30 mouse cellular contexts compared by ENCODE assay signal in the genomic region with DNA sequence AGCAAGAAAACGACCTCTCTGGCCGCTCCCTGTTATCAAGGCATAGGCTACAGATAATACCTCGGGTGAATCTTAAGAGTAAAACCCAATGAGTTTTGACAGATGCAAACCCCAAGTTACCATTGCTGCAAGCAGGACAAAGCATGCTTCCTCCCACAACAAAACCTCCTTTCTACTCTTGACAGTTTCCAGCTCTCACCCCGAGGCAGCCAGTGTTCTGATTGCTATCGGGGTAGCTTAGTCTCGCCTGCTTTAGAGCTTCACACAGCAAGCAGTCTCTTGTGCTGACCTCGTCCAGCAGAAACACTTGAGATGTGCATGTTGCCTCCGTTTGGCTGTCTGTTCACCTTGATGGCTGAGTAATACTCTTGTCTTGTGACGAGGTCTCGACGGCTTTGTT. TPM values are rescaled to one million over a fixed set of nuclear protein-coding genes. Genes with fewer than 3 reads are reported as not detected.
DNase-seq lines count a peak whose midpoint lies in the region; ATAC-seq lines count a peak whose summit lies in the region.
"Had no signal": no experiment of that assay in that cellular context is flagged by ENCODE, and none has a peak within 500 bp of the region (broad histone marks: within the 10 kb centered on the region; RNA-seq: fewer than 3 reads in every experiment).

No protein-coding gene starts in this region.

- no peak overlapping the region for H3K9ac ChIP-seq in midbrain, embryonic 11.5 days (ENCODE audit: low read length)
- no peak overlapping the region for H3K9ac ChIP-seq in midbrain, embryonic 15.5 days
- H3K9ac ChIP-seq: hindbrain, embryonic 13.5 days; limb, embryonic 13.5 days; lung, embryonic 15.5 days had no signal

- intact Hi-C loops in heart, postnatal 36 days (cut with DNase I), result no loop called here

- no peaks in the 10 kb centered on the region for H3K4me1 ChIP-seq in midbrain, embryonic 11.5 days (ENCODE audit: control insufficient read depth, insufficient read depth, low read length)
- no peaks in the 10 kb centered on the region for H3K4me1 ChIP-seq in midbrain, embryonic 15.5 days
- H3K4me1 ChIP-seq: hindbrain, embryonic 13.5 days; limb, embryonic 13.5 days; lung, embryonic 15.5 days; midbrain, embryonic 10.5 days had no signal

- H3K27ac ChIP-seq in midbrain, embryonic 11.5 days (ENCODE audit: low read depth, low read length), result no peak overlapping the region
- H3K27ac ChIP-seq in midbrain, embryonic 15.5 days, result no peak overlapping the region
- H3K27ac ChIP-seq: heart, embryonic 10.5 days; hindbrain, embryonic 13.5 days; kidney, postnatal 0 days; limb, embryonic 13.5 days; lung, embryonic 15.5 days; midbrain, embryonic 10.5 days had no signal

- no peaks in the 10 kb centered on the region for H3K36me3 ChIP-seq in midbrain, embryonic 11.5 days (ENCODE audit: control insufficient read depth, insufficient read depth, low read length)
- no peaks in the 10 kb centered on the region for H3K36me3 ChIP-seq in midbrain, embryonic 15.5 days (replicated peaks)
- H3K36me3 ChIP-seq: heart, embryonic 10.5 days; hindbrain, embryonic 13.5 days; limb, embryonic 13.5 days; lung, embryonic 15.5 days; midbrain, embryonic 10.5 days had no signal

- H3K4me2 ChIP-seq in midbrain, embryonic 11.5 days, result no peak overlapping the region
- no peak overlapping the region for H3K4me2 ChIP-seq in midbrain, embryonic 15.5 days
- H3K4me2 ChIP-seq: hindbrain, embryonic 13.5 days; limb, embryonic 13.5 days; liver, embryonic 11.5 days; lung, embryonic 15.5 days had no signal

- peak; percentile 79 for DNase-seq in heart, adult 11 months
- DNase-seq in heart, postnatal 36 days, result no peak
- peak; percentile 56 for DNase-seq in midbrain, embryonic 11.5 days (ENCODE audit: low spot score, missing footprints)
- DNase-seq in MN1 (ENCODE audit: low spot score), result peak; percentile 37
- DNase-seq in Muller cell, postnatal 12 days (ENCODE audit: inconsistent ontology term), result peak; percentile 11
- no peak for DNase-seq in ovary, postnatal 36 days (ENCODE audit: low spot score)
- no peak for DNase-seq in thymus, postnatal 14 days
- DNase-seq: B cell, adult 2 months; cerebellum, adult 11 months; cerebellum, adult 9-10 months; gastrocnemius, postnatal 36 days; kidney, adult 8-10 months; kidney, postnatal 4 days; right cerebral cortex, adult 18-20 months; spleen, adult 18-20 months; thymus, adult 2 months; thymus, postnatal 4 days had no signal

- no peak for ATAC-seq in midbrain, embryonic 11.5 days (ENCODE audit: low FRiP score)
- ATAC-seq in midbrain, embryonic 15.5 days (replicated peaks), result no peak
- ATAC-seq: forebrain, embryonic 14.5 days; intestine, embryonic 16.5 days had no signal

- H3K4me3 ChIP-seq in midbrain, embryonic 11.5 days (ENCODE audit: low read depth, low read length), result no peak overlapping the region
- no peak overlapping the region for H3K4me3 ChIP-seq in midbrain, embryonic 15.5 days
- H3K4me3 ChIP-seq: heart, embryonic 10.5 days; hindbrain, embryonic 13.5 days; limb, embryonic 13.5 days; lung, embryonic 15.5 days; midbrain, embryonic 10.5 days had no signal

- 55% methylated on average over 11 of the region's 11 CpGs for WGBS in midbrain, embryonic 11.5 days
- WGBS in midbrain, embryonic 15.5 days, result 46% methylated on average over 11 of the region's 11 CpGs

- no peaks in the 10 kb centered on the region for H3K27me3 ChIP-seq in midbrain, embryonic 11.5 days (ENCODE audit: control insufficient read depth, insufficient read depth, low read length)
- H3K27me3 ChIP-seq in midbrain, embryonic 15.5 days (replicated peaks), result no peaks in the 10 kb centered on the region
- H3K27me3 ChIP-seq: CH12.LX; hindbrain, embryonic 13.5 days; limb, embryonic 13.5 days; lung, embryonic 15.5 days had no signal

- no peaks in the 10 kb centered on the region for H3K9me3 ChIP-seq in midbrain, embryonic 11.5 days (ENCODE audit: control insufficient read depth, low read length)
- no peaks in the 10 kb centered on the region for H3K9me3 ChIP-seq in midbrain, embryonic 15.5 days
- H3K9me3 ChIP-seq: heart, embryonic 10.5 days; hindbrain, embryonic 13.5 days; limb, embryonic 13.5 days; lung, embryonic 15.5 days; midbrain, embryonic 10.5 days had no signal

RNA-seq across cellular contexts. Expression of gene Plb1, which starts 44.8 kb away (rescaled TPM):
- total RNA-seq in heart, postnatal 36 days (2021), result 1 to 10 TPM; 1.2 to 1.8 TPM
- polyA plus RNA-seq in midbrain, embryonic 11.5 days (2014; fragmentation: Nextera tagmentation; extraction: Ambion mirVana), result 0.05 TPM in 1 of 2 replicates, not detected in the other
- 0.11 and 0.12 TPM in 2 replicates for polyA plus RNA-seq in midbrain, embryonic 15.5 days (2015; fragmentation: Nextera tagmentation; extraction: Ambion mirVana)
- total RNA-seq: monocyte, adult 5-6 weeks had no signal
- polyA plus RNA-seq: liver, embryonic 11.5 days; neural tube, embryonic 14.5 days had no signal

RNA-seq across cellular contexts. Expression of gene Fosl2, which starts 52.1 kb away (rescaled TPM):
- 10 to 100 TPM; 28.4 to 35.1 TPM for total RNA-seq in heart, postnatal 36 days (2021)
- 0.52 and 0.57 TPM in 2 replicates for polyA plus RNA-seq in midbrain, embryonic 11.5 days (2014; fragmentation: Nextera tagmentation; extraction: Ambion mirVana)
- 0.41 and 0.54 TPM in 2 replicates for polyA plus RNA-seq in midbrain, embryonic 15.5 days (2015; fragmentation: Nextera tagmentation; extraction: Ambion mirVana)

Comparison
In these comparisons a context has a peak if more than half of its experiments do, and no peak if none do; other contexts are left out.
1. DNase-seq: peak in heart, adult 11 months (single experiment), midbrain, embryonic 11.5 days (single experiment), MN1 (single experiment) and Muller cell, postnatal 12 days (single experiment); none in heart, postnatal 36 days (0 of 2), ovary, postnatal 36 days (single experiment) and thymus, postnatal 14 days (single experiment).